In the genomic region with DNA sequence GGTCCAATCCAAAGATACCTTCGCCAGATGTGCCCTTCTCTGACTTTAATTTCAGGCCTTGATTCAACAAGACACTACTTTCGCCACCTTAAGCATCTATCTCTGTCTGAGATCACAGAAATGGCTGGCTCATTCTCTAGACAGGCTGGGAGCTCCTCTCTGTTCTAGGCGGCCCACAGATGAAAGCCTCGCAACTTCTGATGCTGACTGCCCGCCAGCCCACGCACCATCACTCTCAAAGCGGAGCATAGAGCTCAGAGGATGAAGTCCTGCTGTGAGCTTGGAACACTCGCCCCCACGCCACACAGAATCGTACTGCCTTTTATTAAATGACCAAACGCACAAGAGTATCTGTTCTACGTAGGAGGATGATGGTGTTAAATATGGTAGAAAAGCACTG, we compare ENCODE assay signal across 17 mouse cellular contexts. TPM values are rescaled to one million over a fixed set of nuclear protein-coding genes. Genes with fewer than 3 reads are reported as not detected.
DNase-seq lines count a peak whose midpoint lies in the region; ATAC-seq and TF ChIP-seq lines count a peak whose summit lies in the region.
"Had no signal": no experiment of that assay in that cellular context is flagged by ENCODE, and none has a peak within 500 bp of the region (broad histone marks: within the 10 kb centered on the region; RNA-seq: fewer than 3 reads in every experiment).

No protein-coding gene starts in this region.

- TF ChIP-seq CTCF in kidney, postnatal 0 days (IDR thresholded peaks at IDR 0.05; ENCODE audit: low read depth): no peak

- intact Hi-C loops in heart, postnatal 10 days (cut with DNase I): no loop called here

- H3K36me3 ChIP-seq in heart, embryonic 13.5 days: no peaks in the 10 kb centered on the region
- H3K36me3 ChIP-seq in kidney, postnatal 0 days (ENCODE audit: insufficient read depth, low read length): no peaks in the 10 kb centered on the region
- H3K36me3 ChIP-seq in kidney, embryonic 16.5 days (ENCODE audit: insufficient read depth, low read length): no peaks in the 10 kb centered on the region
- H3K36me3 ChIP-seq: hindbrain, embryonic 10.5 days; limb, embryonic 10.5 days; liver, embryonic 15.5 days; lung, embryonic 15.5 days had no signal

- no peak overlapping the region for H3K9ac ChIP-seq in heart, embryonic 13.5 days
- H3K9ac ChIP-seq in kidney, postnatal 0 days (ENCODE audit: low read depth, low read length): no peak overlapping the region
- H3K9ac ChIP-seq in kidney, embryonic 16.5 days (replicated peaks; ENCODE audit: low read length): no peak overlapping the region
- H3K9ac ChIP-seq: liver, embryonic 15.5 days had no signal

- DNase-seq in heart, postnatal 10 days: no peak
- DNase-seq in kidney, postnatal 0 days (ENCODE audit: low spot score): no peak
- peak; percentile 16 for DNase-seq in ZHBTc4 (ENCODE audit: low read depth, low spot score)
- peak; percentile 70 for DNase-seq in brain, adult 2 months (ENCODE audit: low read depth, low spot score)
- no peak for DNase-seq in adrenal gland, postnatal 10 days
- DNase-seq: cerebellum, adult 8-10 months; spleen, adult 18-20 months; thymus, postnatal 25 days had no signal

- no peak for ATAC-seq in heart, embryonic 13.5 days (ENCODE audit: extremely low read depth, insufficient number of reproducible peaks, low FRiP score, low TSS enrichment)
- ATAC-seq in kidney, postnatal 0 days (replicated peaks; ENCODE audit: low FRiP score, low read depth): no peak
- ATAC-seq in kidney, embryonic 16.5 days (ENCODE audit: low FRiP score, low TSS enrichment): no peak
- ATAC-seq: activated CD4-positive, CD25-positive, alpha-beta regulatory T cell, adult 4 months had no signal

- no peaks in the 10 kb centered on the region for H3K9me3 ChIP-seq in heart, embryonic 13.5 days
- H3K9me3 ChIP-seq in kidney, postnatal 0 days (replicated peaks; ENCODE audit: low read length): no peaks in the 10 kb centered on the region
- H3K9me3 ChIP-seq in kidney, embryonic 16.5 days (ENCODE audit: low read length): no peaks in the 10 kb centered on the region
- H3K9me3 ChIP-seq: limb, embryonic 10.5 days; lung, embryonic 15.5 days had no signal

- H3K27me3 ChIP-seq in heart, embryonic 13.5 days (replicated peaks): peaks cover 12% of the 10 kb centered on the region
- H3K27me3 ChIP-seq in kidney, postnatal 0 days (ENCODE audit: insufficient read depth, low read length): no peaks in the 10 kb centered on the region
- no peaks in the 10 kb centered on the region; the same call in 1 of the 2 replicates for H3K27me3 ChIP-seq in kidney, embryonic 16.5 days (ENCODE audit: insufficient read depth, low read length)
- H3K27me3 ChIP-seq: lung, embryonic 15.5 days had no signal

- 0 out of 2 replicates have a peak, but pooled peaks cover 8% of the 10 kb centered on the region for H3K4me1 ChIP-seq in heart, embryonic 13.5 days
- peaks cover 9% of the 10 kb centered on the region; the same call in 1 of the 2 replicates for H3K4me1 ChIP-seq in kidney, postnatal 0 days (replicated peaks; ENCODE audit: insufficient read depth, low read length)
- H3K4me1 ChIP-seq in kidney, embryonic 16.5 days (ENCODE audit: insufficient read depth, low read length): peaks cover 21% of the 10 kb centered on the region
- H3K4me1 ChIP-seq: liver, embryonic 15.5 days had no signal

- no peak overlapping the region for H3K4me3 ChIP-seq in heart, embryonic 13.5 days
- 0 out of 2 replicates have a peak overlapping the region, but pooled peaks have one; percentile 66 for H3K4me3 ChIP-seq in kidney, postnatal 0 days (replicated peaks; ENCODE audit: low read depth, low read length)
- no peak overlapping the region for H3K4me3 ChIP-seq in kidney, embryonic 16.5 days (ENCODE audit: low read length)

- WGBS in heart, embryonic 13.5 days: 78% methylated on average over 12 of the region's 12 CpGs
- WGBS in kidney, postnatal 0 days: 88% methylated on average over 12 of the region's 12 CpGs
- WGBS in kidney, embryonic 16.5 days: 80% methylated on average over 12 of the region's 12 CpGs

- peak overlapping the region; percentile 90; the same call in 1 of the 2 replicates for H3K4me2 ChIP-seq in heart, embryonic 13.5 days
- no peak overlapping the region for H3K4me2 ChIP-seq in kidney, postnatal 0 days (ENCODE audit: low read length)
- no peak overlapping the region for H3K4me2 ChIP-seq in kidney, embryonic 16.5 days (replicated peaks; ENCODE audit: low read depth, low read length)

- no peak overlapping the region for H3K27ac ChIP-seq in heart, embryonic 13.5 days (replicated peaks)
- H3K27ac ChIP-seq in kidney, postnatal 0 days: no peak overlapping the region
- no peak overlapping the region; the same call in 1 of the 2 replicates for H3K27ac ChIP-seq in kidney, embryonic 16.5 days (ENCODE audit: low read length)
- H3K27ac ChIP-seq: layer of hippocampus, adult 2 months; liver, embryonic 15.5 days; lung, embryonic 15.5 days had no signal

RNA-seq across cellular contexts. Expression of a gene that starts 0.9 kb away (rescaled TPM):
- polyA plus RNA-seq in heart, embryonic 13.5 days (2015; fragmentation: Nextera tagmentation; extraction: Ambion mirVana): 17.3 and 19.2 TPM in 2 replicates
- 10 to 100 TPM; 33.6 to 36.8 TPM for total RNA-seq in heart, postnatal 10 days (2021)
- 65.7 and 71.7 TPM in 2 replicates for polyA plus RNA-seq in kidney, postnatal 0 days (2015; fragmentation: Nextera tagmentation; extraction: Ambion mirVana)
- polyA plus RNA-seq in kidney, embryonic 16.5 days (2015; fragmentation: Nextera tagmentation; extraction: Ambion mirVana): 44.7 and 48.0 TPM in 2 replicates
- total RNA-seq in adrenal gland, postnatal 10 days (2021): 10 to 100 TPM; 21.8 to 22.7 TPM
- total RNA-seq: MEL had no signal

Comparison
In these comparisons a context has a peak if more than half of its experiments do, and no peak if none do; other contexts are left out.
1. DNase-seq: peak in ZHBTc4 (single experiment) and brain, adult 2 months (single experiment); none in heart, postnatal 10 days (0 of 2), kidney, postnatal 0 days (single experiment) and adrenal gland, postnatal 10 days (single experiment).